Mouse (Mus musculus): Measurements from ENCODE around the gene Sept11. TPM values are rescaled to one million over a fixed set of nuclear protein-coding genes. Genes with fewer than 3 reads are reported as not detected.

The Sept11 gene
- total and polyA plus RNA-seq, 3 experiments: 72.3 to 138 (median 78.5) TPM

DNA sequence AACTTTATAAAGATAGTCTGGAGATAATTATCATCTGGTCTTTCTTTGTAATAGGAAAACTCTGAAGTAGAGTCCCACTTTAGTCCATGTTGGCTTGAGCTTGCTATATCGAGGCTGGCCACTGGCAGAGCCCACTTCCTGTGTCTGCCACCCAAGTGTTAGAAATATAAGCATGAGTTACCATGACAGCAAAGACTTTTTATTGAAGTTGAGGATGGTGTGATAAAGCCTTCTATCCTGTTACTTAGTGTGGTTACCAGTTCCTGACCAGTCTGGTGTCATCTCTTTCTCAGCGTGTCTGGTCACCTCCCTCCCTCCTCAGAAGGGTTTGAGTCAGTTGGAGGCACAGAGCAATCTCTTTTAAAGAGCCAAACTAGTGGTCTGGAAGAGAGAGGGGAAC lies 16.3 kb downstream of the Sept11 start:
- peaks cover 8 to 38% of the 10 kb centered on the region in 2 experiments for H3K4me1 ChIP-seq (ENCODE audit: control insufficient read depth in 1 of 2, insufficient read depth in 2 of 2)
- H3K27me3 ChIP-seq (replicated peaks): no peaks in the 10 kb centered on the region
- TF ChIP-seq MYC (IDR thresholded peaks at IDR 0.05; ENCODE audit: low read depth, low read length) (no peak), ZNF384 (IDR thresholded peaks at IDR 0.05; ENCODE audit: low read depth, low read length) (no peak), BHLHE40 (IDR thresholded peaks at IDR 0.05; ENCODE audit: low read depth, low read length) (no peak), SIN3A (IDR thresholded peaks at IDR 0.05; ENCODE audit: low read length) (no peak)
- no peak overlapping the region for H3K4me2 ChIP-seq (ENCODE audit: insufficient read depth, low read depth, poor library complexity, severe bottlenecking)
- H3K79me2 ChIP-seq (replicated peaks; ENCODE audit: control insufficient read depth, extremely low read depth, insufficient read depth, poor library complexity, severe bottlenecking): peaks cover 72% of the 10 kb centered on the region
- peaks cover 20 to 56% of the 10 kb centered on the region in 2 experiments for H3K36me3 ChIP-seq (replicated peaks in 1 of 2; ENCODE audit: control insufficient read depth in 1 of 2, insufficient read depth in 1 of 2, low read length in 1 of 2)
- no peak overlapping the region for H3K4me3 ChIP-seq (replicated peaks in 1 of 3; ENCODE audit: low read depth in 2 of 3, low read length in 2 of 3, poor library complexity in 1 of 3)
- dilution Hi-C loops (cut with MboI; ENCODE audit: extremely low pct_ligation_motif_present, extremely low pct_unique_long_range_greater_than_20kb, low sequenced_read_pairs) (no loop called here), in situ Hi-C loops (cut with MboI; ENCODE audit: low pct_ligation_motif_present, low pct_unique_long_range_greater_than_20kb, low sequenced_read_pairs) (no loop called here)
- DNase-seq (ENCODE audit: extremely low read depth): no peak
- no peaks in the 10 kb centered on the region for H3K9me3 ChIP-seq (replicated peaks; ENCODE audit: low read length)
- H3K9ac ChIP-seq (ENCODE audit: insufficient read depth, low read depth): no peak overlapping the region
- H3K27ac ChIP-seq (ENCODE audit: insufficient read depth, low read depth): no peak overlapping the region

DNA sequence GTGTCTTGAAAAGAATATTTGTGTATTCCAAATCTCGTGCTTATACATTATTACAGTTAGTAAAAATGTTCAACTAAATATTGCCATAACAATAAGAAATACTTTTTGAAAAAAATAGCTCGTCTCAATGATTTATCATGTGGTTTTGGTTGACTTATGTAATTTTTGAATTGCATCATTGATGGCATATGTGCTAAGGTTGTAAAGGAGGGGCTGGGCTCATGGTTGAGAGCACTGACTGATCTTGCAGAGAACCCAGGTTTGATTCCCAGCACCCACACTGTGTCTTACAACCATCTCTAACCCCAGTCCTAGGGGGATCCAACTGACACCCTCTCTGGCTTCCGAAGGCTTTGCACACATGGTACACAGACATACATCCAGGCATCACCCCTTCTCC lies 19.1 kb downstream of the Sept11 start:
- no peak overlapping the region for H3K4me2 ChIP-seq (ENCODE audit: insufficient read depth, low read depth, poor library complexity, severe bottlenecking)
- in situ Hi-C loops (cut with MboI; ENCODE audit: low pct_ligation_motif_present, low pct_unique_long_range_greater_than_20kb, low sequenced_read_pairs): no loop called here
- TF ChIP-seq BHLHE40 (IDR thresholded peaks at IDR 0.05; ENCODE audit: low read depth, low read length) (no peak), JUND (conservative IDR thresholded peaks at IDR 0.05; ENCODE audit: low read depth, low read length) (no peak), MEF2A (IDR thresholded peaks at IDR 0.05; ENCODE audit: borderline replicate concordance, low read depth, low read length) (no peak)
- H3K27me3 ChIP-seq (replicated peaks): no peaks in the 10 kb centered on the region
- no peak overlapping the region for H3K27ac ChIP-seq (ENCODE audit: insufficient read depth, low read depth)
- H3K4me1 ChIP-seq (ENCODE audit: control insufficient read depth in 1 of 2, insufficient read depth in 2 of 2): peaks cover 13 to 44% of the 10 kb centered on the region in 2 experiments; a peak in 3 of 4 replicates
- no peak overlapping the region for H3K4me3 ChIP-seq (replicated peaks in 1 of 3; ENCODE audit: low read depth in 2 of 3, low read length in 2 of 3, poor library complexity in 1 of 3)
- no peak for DNase-seq (ENCODE audit: extremely low read depth)
- peaks cover 78% of the 10 kb centered on the region for H3K79me2 ChIP-seq (replicated peaks; ENCODE audit: control insufficient read depth, extremely low read depth, insufficient read depth, poor library complexity, severe bottlenecking)
- peaks cover 20 to 72% of the 10 kb centered on the region in 2 experiments for H3K36me3 ChIP-seq (replicated peaks in 1 of 2; ENCODE audit: control insufficient read depth in 1 of 2, insufficient read depth in 1 of 2, low read length in 1 of 2)
- no peak overlapping the region for H3K9ac ChIP-seq (ENCODE audit: insufficient read depth, low read depth)
- dilution Hi-C loops (cut with MboI; ENCODE audit: extremely low pct_ligation_motif_present, extremely low pct_unique_long_range_greater_than_20kb, low sequenced_read_pairs): no loop called here
- no peaks in the 10 kb centered on the region for H3K9me3 ChIP-seq (replicated peaks; ENCODE audit: low read length)

DNA sequence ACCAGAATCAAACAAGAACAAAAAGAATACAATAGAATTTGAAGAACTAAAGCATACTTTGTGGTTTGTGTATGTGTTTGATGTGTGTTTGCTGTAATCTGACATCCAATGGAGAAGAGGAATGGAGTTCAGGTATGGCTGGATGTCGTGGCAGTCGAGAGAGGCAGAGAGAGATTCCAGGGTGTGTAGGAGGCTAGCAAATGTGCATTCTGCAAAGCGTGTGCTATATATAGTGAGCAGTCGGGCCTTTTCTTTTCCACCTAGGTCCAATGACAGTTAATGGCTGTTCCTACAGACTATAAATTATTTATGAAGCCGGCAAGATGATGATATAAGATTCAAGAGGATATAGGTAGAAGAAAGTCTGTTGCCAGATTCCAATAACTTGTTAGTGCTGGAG lies 20.3 kb downstream of the Sept11 start:
- no peaks in the 10 kb centered on the region for H3K9me3 ChIP-seq (replicated peaks; ENCODE audit: low read length)
- peaks cover 18 to 48% of the 10 kb centered on the region in 2 experiments for H3K4me1 ChIP-seq (ENCODE audit: control insufficient read depth in 1 of 2, insufficient read depth in 2 of 2)
- DNase-seq (ENCODE audit: extremely low read depth): no peak
- H3K9ac ChIP-seq (ENCODE audit: insufficient read depth, low read depth): no peak overlapping the region
- peaks cover 78% of the 10 kb centered on the region for H3K79me2 ChIP-seq (replicated peaks; ENCODE audit: control insufficient read depth, extremely low read depth, insufficient read depth, poor library complexity, severe bottlenecking)
- H3K36me3 ChIP-seq (replicated peaks in 1 of 2; ENCODE audit: control insufficient read depth in 1 of 2, insufficient read depth in 1 of 2, low read length in 1 of 2): peaks cover 23 to 75% of the 10 kb centered on the region in 2 experiments
- in situ Hi-C loops (cut with MboI; ENCODE audit: low pct_ligation_motif_present, low pct_unique_long_range_greater_than_20kb, low sequenced_read_pairs): no loop called here
- TF ChIP-seq IRF4 (IDR thresholded peaks at IDR 0.05; ENCODE audit: low read depth, low read length) (no peak), POLR2A (IDR thresholded peaks at IDR 0.05; ENCODE audit: low read depth, low read length) (no peak), RCOR1 (conservative IDR thresholded peaks at IDR 0.05; ENCODE audit: low read depth, low read length) (no peak), USF2 (conservative IDR thresholded peaks at IDR 0.05; ENCODE audit: low read depth, low read length) (no peak), ZMIZ1 (IDR thresholded peaks at IDR 0.05; ENCODE audit: low read depth, low read length) (no peak), CTCF (conservative IDR thresholded peaks at IDR 0.05 in 1 of 2, IDR thresholded peaks at IDR 0.05 in 1 of 2; ENCODE audit: low read depth in 2 of 2, low read length in 2 of 2) (no peak), MAZ (IDR thresholded peaks at IDR 0.05; ENCODE audit: low read depth, low read length) (no peak), TBP (conservative IDR thresholded peaks at IDR 0.05; ENCODE audit: low read depth, low read length) (no peak), MXI1 (IDR thresholded peaks at IDR 0.05; ENCODE audit: low read depth, low read length) (no peak), TCF12 (IDR thresholded peaks at IDR 0.05; ENCODE audit: low read depth, low read length) (no peak), HCFC1 (IDR thresholded peaks at IDR 0.05; ENCODE audit: low read depth, low read length) (no peak), CHD2 (IDR thresholded peaks at IDR 0.05; ENCODE audit: low read length) (no peak), GABPA (IDR thresholded peaks at IDR 0.05; ENCODE audit: insufficient replicate concordance, low read depth, low read length) (no peak)
- no peaks in the 10 kb centered on the region for H3K27me3 ChIP-seq (replicated peaks)
- no peak overlapping the region for H3K4me2 ChIP-seq (ENCODE audit: insufficient read depth, low read depth, poor library complexity, severe bottlenecking)
- no peak overlapping the region for H3K27ac ChIP-seq (ENCODE audit: insufficient read depth, low read depth)
- dilution Hi-C loops (cut with MboI; ENCODE audit: extremely low pct_ligation_motif_present, extremely low pct_unique_long_range_greater_than_20kb, low sequenced_read_pairs): no loop called here
- no peak overlapping the region for H3K4me3 ChIP-seq (replicated peaks in 1 of 3; ENCODE audit: low read depth in 2 of 3, low read length in 2 of 3, poor library complexity in 1 of 3)

All from CH12.LX (cell line).